Mouse (Mus musculus): ENCODE measurements around the gene Vps8. TPM values are rescaled to one million over a fixed set of nuclear protein-coding genes. Genes with fewer than 3 reads are reported as not detected.
A peak's percentile ranks its signal among the peaks of the same experiment; 100 is the strongest.

The Vps8 gene
- total and polyA plus RNA-seq, 3 experiments = 13.6 to 17.6 (median 15.9) TPM

DNA sequence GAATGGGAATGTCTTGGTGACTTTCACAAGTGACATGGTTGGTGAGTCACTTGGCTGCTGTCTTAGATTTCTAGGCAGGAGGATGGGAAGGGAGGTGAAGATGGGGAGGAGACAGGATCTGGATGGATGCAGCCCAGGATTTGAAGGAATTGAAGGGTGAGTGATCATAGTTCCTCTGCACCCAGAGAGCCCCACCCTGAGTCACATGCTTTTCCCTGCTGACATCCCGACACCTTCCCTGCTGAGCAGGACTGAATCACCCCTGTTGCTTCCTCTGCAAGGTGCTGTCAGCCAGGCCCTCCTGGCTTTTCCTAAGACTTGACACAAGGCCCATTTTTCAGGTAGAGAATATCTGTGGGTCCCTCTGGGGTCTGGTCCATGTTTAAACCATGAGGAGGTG lies 41.4 kb upstream of the Vps8 start:
- H3K4me1 ChIP-seq (ENCODE audit: control insufficient read depth in 1 of 2, insufficient read depth in 2 of 2) = peaks cover 46 to 81% of the 10 kb centered on the region in 2 experiments

DNA sequence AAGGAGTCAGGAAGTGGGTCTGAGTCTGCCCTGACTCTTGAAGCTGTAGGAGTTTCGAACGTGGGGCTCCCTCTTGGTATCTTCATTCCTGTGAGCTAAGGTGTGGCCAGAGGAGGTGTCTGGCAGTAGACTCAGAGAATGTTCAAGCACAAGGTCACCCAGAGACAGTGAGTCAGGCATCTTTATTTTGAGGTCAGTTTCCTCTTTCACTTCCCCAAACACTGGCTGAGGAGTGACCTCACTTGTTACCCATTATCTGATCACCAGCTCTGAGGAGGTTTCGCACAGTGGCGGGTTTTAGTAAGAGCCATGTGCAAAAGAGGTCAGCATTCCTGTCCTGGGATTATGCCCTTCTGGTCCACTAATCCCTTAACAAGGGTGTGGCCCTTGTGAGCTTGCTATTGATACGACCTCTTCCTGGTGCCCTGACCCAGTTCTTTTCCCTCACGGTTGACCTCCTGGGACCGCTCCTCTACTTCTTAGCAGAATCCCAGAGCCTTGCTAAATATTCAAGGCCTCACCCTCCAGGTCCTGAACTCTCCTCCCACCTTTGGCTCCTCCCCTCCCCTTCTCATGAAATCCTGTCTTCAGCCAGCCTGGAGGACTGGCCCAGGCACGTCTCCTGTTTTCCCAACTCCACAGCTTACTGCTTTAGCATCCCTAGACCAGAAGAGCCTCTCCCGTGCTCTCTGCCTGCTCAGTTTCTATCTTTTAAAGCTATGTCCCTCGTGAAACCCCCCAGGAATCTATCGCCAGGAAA lies 40.6 kb upstream of the Vps8 start:
- in situ Hi-C loops (cut with MboI; ENCODE audit: low pct_ligation_motif_present, low pct_unique_long_range_greater_than_20kb, low sequenced_read_pairs) (no loop called here), dilution Hi-C loops (cut with MboI; ENCODE audit: extremely low pct_ligation_motif_present, extremely low pct_unique_long_range_greater_than_20kb, low sequenced_read_pairs) (no loop called here)
- H3K9me3 ChIP-seq (replicated peaks; ENCODE audit: low read length) = no peaks in the 10 kb centered on the region
- peak overlapping the region; percentile 64 for H3K4me2 ChIP-seq (ENCODE audit: insufficient read depth, low read depth, poor library complexity, severe bottlenecking)
- no peak overlapping the region for H3K4me3 ChIP-seq (replicated peaks in 1 of 3; ENCODE audit: low read depth in 2 of 3, low read length in 2 of 3, poor library complexity in 1 of 3)
- peak; percentile 97 for DNase-seq (ENCODE audit: extremely low read depth)
- no peaks in the 10 kb centered on the region for H3K27me3 ChIP-seq (replicated peaks)
- H3K36me3 ChIP-seq (replicated peaks in 1 of 2; ENCODE audit: control insufficient read depth in 1 of 2, insufficient read depth in 1 of 2, low read length in 1 of 2) = no peaks in the 10 kb centered on the region
- H3K9ac ChIP-seq (ENCODE audit: insufficient read depth, low read depth) = no peak overlapping the region
- no peaks in the 10 kb centered on the region for H3K79me2 ChIP-seq (replicated peaks; ENCODE audit: control insufficient read depth, extremely low read depth, insufficient read depth, poor library complexity, severe bottlenecking)
- peaks cover 46 to 72% of the 10 kb centered on the region in 2 experiments for H3K4me1 ChIP-seq (ENCODE audit: control insufficient read depth in 1 of 2, insufficient read depth in 2 of 2)
- peak overlapping the region; percentile 42 for H3K27ac ChIP-seq (ENCODE audit: insufficient read depth, low read depth)
- TF ChIP-seq SMC3 (IDR thresholded peaks at IDR 0.05; ENCODE audit: low read depth, low read length) (no peak), ZNF384 (IDR thresholded peaks at IDR 0.05; ENCODE audit: low read depth, low read length) (no peak), ETS1 (conservative IDR thresholded peaks at IDR 0.05; ENCODE audit: low read depth, low read length) (peak; percentile 98), JUND (conservative IDR thresholded peaks at IDR 0.05; ENCODE audit: low read depth, low read length) (peak; percentile 96), MYC (IDR thresholded peaks at IDR 0.05; ENCODE audit: low read depth, low read length) (peak; percentile 96), CHD1 (IDR thresholded peaks at IDR 0.05; ENCODE audit: low read depth, low read length) (no peak), MXI1 (IDR thresholded peaks at IDR 0.05; ENCODE audit: low read depth, low read length) (peak; percentile 70; the same call in 1 of the 2 replicates), BHLHE40 (IDR thresholded peaks at IDR 0.05; ENCODE audit: low read depth, low read length) (peak; percentile 92), RCOR1 (conservative IDR thresholded peaks at IDR 0.05; ENCODE audit: low read depth, low read length) (peak; percentile 89), GABPA (IDR thresholded peaks at IDR 0.05; ENCODE audit: insufficient replicate concordance, low read depth, low read length) (no peak), KAT2A (IDR thresholded peaks at IDR 0.05; ENCODE audit: insufficient replicate concordance, low read length) (no peak), SIN3A (IDR thresholded peaks at IDR 0.05; ENCODE audit: low read length) (peak; percentile 74; the same call in 1 of the 2 replicates), TBP (conservative IDR thresholded peaks at IDR 0.05; ENCODE audit: low read depth, low read length) (peak; percentile 68; the same call in 1 of the 2 replicates), MAFK (IDR thresholded peaks at IDR 0.05; ENCODE audit: insufficient replicate concordance, low read length) (peak; percentile 67; the same call in 1 of the 2 replicates), MAX (IDR thresholded peaks at IDR 0.05; ENCODE audit: low read length) (peak; percentile 85), CHD2 (IDR thresholded peaks at IDR 0.05; ENCODE audit: low read length) (peak; percentile 48), ZMIZ1 (IDR thresholded peaks at IDR 0.05; ENCODE audit: low read depth, low read length) (peak; percentile 80; the same call in 1 of the 2 replicates), ELF1 (IDR thresholded peaks at IDR 0.05; ENCODE audit: low read depth, low read length) (peak; percentile 53; the same call in 1 of the 2 replicates), MEF2A (IDR thresholded peaks at IDR 0.05; ENCODE audit: borderline replicate concordance, low read depth, low read length) (peak; percentile 96), UBTF (IDR thresholded peaks at IDR 0.05; ENCODE audit: low read depth, low read length) (no peak), IRF4 (IDR thresholded peaks at IDR 0.05; ENCODE audit: low read depth, low read length) (peak; percentile 99), POLR2A (IDR thresholded peaks at IDR 0.05; ENCODE audit: low read depth, low read length) (no peak), CTCF (conservative IDR thresholded peaks at IDR 0.05 in 1 of 2, IDR thresholded peaks at IDR 0.05 in 1 of 2; ENCODE audit: low read depth in 2 of 2, low read length in 2 of 2) (0 out of 4 replicates have a peak, but pooled peaks of 1 of the 2 experiments have one; percentile 1), NELFE (IDR thresholded peaks at IDR 0.05; ENCODE audit: low read depth, low read length) (0 out of 2 replicates have a peak, but pooled peaks have one; percentile 37), JUN (IDR thresholded peaks at IDR 0.05; ENCODE audit: insufficient read depth, low read depth, low read length) (peak; percentile 99), ZKSCAN1 (IDR thresholded peaks at IDR 0.05; ENCODE audit: borderline replicate concordance, low read depth, low read length) (no peak), RAD21 (IDR thresholded peaks at IDR 0.05; ENCODE audit: low read depth, low read length) (peak; percentile 9)

More for the DNA sequence above, 41.4 kb upstream of the Vps8 start:
- dilution Hi-C loops (cut with MboI; ENCODE audit: extremely low pct_ligation_motif_present, extremely low pct_unique_long_range_greater_than_20kb, low sequenced_read_pairs) = no loop called here
- no peak overlapping the region for H3K4me2 ChIP-seq (ENCODE audit: insufficient read depth, low read depth, poor library complexity, severe bottlenecking)
- in situ Hi-C loops (cut with MboI; ENCODE audit: low pct_ligation_motif_present, low pct_unique_long_range_greater_than_20kb, low sequenced_read_pairs) = no loop called here
- no peak overlapping the region for H3K27ac ChIP-seq (ENCODE audit: insufficient read depth, low read depth)
- no peaks in the 10 kb centered on the region for H3K27me3 ChIP-seq (replicated peaks)
- no peak overlapping the region for H3K4me3 ChIP-seq (replicated peaks in 1 of 3; ENCODE audit: low read depth in 2 of 3, low read length in 2 of 3, poor library complexity in 1 of 3)
- no peak overlapping the region for H3K9ac ChIP-seq (ENCODE audit: insufficient read depth, low read depth)
- H3K36me3 ChIP-seq (replicated peaks in 1 of 2; ENCODE audit: control insufficient read depth in 1 of 2, insufficient read depth in 1 of 2, low read length in 1 of 2) = no peaks in the 10 kb centered on the region
- no peak for DNase-seq (ENCODE audit: extremely low read depth)
- H3K79me2 ChIP-seq (replicated peaks; ENCODE audit: control insufficient read depth, extremely low read depth, insufficient read depth, poor library complexity, severe bottlenecking) = no peaks in the 10 kb centered on the region
- no peak for TF ChIP-seq MAX (IDR thresholded peaks at IDR 0.05; ENCODE audit: low read length)
- no peak for TF ChIP-seq UBTF (IDR thresholded peaks at IDR 0.05; ENCODE audit: low read depth, low read length)
- TF ChIP-seq MEF2A (IDR thresholded peaks at IDR 0.05; ENCODE audit: borderline replicate concordance, low read depth, low read length) = no peak
- TF ChIP-seq JUND (conservative IDR thresholded peaks at IDR 0.05; ENCODE audit: low read depth, low read length) = no peak
- no peak for TF ChIP-seq CHD1 (IDR thresholded peaks at IDR 0.05; ENCODE audit: low read depth, low read length)
- TF ChIP-seq MAFK (IDR thresholded peaks at IDR 0.05; ENCODE audit: insufficient replicate concordance, low read length) = no peak
- no peak for TF ChIP-seq NELFE (IDR thresholded peaks at IDR 0.05; ENCODE audit: low read depth, low read length)
- TF ChIP-seq E2F4 (IDR thresholded peaks at IDR 0.05; ENCODE audit: insufficient replicate concordance, low read depth, low read length) = no peak
- TF ChIP-seq HCFC1 (IDR thresholded peaks at IDR 0.05; ENCODE audit: low read depth, low read length) = no peak
- no peak for TF ChIP-seq KAT2A (IDR thresholded peaks at IDR 0.05; ENCODE audit: insufficient replicate concordance, low read length)
- TF ChIP-seq NRF1 (IDR thresholded peaks at IDR 0.05; ENCODE audit: low read depth, low read length) = no peak
- TF ChIP-seq EP300 (IDR thresholded peaks at IDR 0.05; ENCODE audit: low read length) = no peak
- no peak for TF ChIP-seq ZNF384 (IDR thresholded peaks at IDR 0.05; ENCODE audit: low read depth, low read length)
- no peaks in the 10 kb centered on the region for H3K9me3 ChIP-seq (replicated peaks; ENCODE audit: low read length)

Data from CH12.LX (cell line).